Mouse (Mus musculus) right cerebral cortex, adult 18-20 months (tissue): ENCODE measurements around the gene Palld.

Experiments used
- DNase-seq: peaks from one replicate; pipeline ENCODE4 v3.0.0; 2022; ENCODE audit warnings: mixed read lengths

Palld gene

DNA sequence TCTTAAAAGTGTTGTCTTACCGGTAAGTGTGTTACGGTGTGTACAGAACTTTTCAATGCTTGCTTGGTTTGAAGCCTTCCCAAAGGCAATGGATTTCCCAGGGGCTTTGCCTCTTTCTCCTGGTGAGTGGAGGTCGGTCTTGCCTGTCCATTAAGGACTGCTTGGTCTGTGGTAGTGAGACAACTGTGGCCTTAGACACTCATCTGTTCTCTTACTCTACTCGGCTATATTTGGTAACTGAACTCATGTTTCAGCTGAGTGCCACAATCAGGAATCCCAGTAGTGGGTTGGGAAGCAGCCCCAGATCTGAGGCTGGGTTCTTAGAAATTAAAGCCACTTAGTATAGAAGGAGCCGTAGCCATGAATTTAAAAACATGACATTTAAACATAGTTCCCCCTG is at the start of gene Palld:
TSS of gene Palld (minus strand) at position 170 of the 400 bp plus-strand sequence.
- DNase-seq, result no peak

DNA sequence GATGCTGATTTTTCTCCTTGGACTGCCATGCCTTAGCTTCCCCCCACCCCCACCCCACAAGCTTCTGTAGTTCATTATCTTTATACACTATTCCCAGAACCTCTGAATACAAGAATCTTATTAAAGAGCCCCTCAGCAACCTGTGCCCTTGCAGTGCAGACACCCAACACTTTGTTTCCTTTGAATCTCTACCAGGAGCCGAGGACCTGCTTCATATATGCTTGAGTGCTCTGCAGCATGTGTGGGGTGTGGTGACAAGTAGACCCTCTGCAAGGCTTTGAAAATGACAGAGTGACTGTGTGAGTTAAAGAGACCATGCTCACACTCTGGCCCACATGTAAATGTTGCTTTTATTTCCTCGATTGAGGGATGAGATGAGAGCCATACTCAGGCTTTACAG is 35.1 kb upstream of the Palld start:
- DNase-seq, result no peak

DNA sequence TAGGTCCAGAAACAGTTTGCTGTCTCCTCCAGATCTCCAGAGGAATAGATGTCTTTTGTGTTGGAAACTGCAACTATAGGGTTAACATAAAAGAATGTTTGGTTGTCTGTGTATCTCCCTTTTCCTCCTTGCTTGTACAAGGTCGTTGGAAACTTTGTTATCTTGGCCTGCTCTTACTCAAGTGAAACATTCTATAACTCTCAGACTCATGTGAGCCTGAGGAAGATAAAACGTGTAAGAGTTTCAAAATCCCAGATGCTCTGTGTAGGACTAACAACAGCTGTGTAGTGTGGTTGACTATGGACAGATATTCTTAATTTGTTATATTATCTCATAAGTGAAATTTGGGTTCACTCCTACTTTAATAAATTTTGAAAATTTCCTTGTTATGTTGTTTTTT is 30.8 kb upstream of the Palld start:
- no peak for DNase-seq

DNA sequence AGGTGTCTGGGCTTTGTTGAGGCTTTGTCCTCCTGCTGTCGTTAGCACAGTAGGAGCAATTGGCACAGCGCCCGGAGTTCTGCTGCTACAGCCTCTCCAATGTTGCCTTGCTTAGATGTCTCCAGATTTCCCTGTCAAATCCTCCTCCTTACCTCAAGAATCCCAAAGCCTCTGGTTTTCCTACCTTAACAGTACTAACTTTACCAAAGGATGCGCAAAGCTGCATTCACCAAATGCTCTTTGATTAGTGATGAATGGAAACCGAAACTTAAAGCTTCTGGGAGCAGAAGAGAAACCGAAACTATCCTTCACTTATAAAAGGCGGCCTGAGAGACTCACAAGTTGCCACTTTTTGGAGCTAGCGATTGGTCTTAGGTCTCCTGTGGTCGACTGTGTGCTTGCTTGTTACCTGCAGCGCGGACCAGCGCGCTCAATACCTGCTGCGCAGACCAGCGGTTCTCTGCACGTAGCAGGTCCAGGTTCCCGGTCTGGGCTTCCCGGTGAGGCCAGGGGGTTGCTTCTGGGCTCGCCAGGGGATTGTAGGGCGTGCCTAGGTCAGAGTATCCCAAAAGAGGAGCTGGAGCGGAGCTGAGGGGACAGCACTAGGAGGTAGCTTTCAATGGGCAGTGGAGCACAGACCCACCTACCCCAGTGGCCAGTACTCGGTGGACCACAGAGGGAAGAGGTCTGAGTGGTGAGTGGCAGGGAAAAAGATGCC is 25.4 kb upstream of the Palld start, which contains the start of gene Ddx60:
TSS of gene Ddx60 (plus strand) at position 311 of the 718 bp plus-strand sequence.
- peak; percentile 58 for DNase-seq

DNA sequence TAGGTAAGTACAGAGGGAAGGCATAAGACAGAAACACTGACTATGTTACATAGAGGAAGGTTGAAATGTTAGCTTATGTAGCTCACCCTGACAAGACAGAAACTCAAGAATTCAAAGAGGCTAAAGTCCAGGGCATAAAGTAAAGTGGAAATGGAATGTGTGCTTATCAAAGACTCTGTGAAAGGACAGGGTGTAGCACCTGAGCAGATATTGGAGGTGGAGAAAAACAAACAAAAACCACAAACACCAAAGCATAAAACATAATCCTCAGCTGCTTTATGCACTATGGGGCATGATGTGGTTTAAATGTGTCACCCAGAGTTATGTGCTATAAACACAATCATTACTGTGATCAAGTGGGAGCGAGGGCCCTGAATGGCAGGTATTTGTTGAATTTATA is 22.0 kb upstream of the Palld start:
- no peak for DNase-seq

DNA sequence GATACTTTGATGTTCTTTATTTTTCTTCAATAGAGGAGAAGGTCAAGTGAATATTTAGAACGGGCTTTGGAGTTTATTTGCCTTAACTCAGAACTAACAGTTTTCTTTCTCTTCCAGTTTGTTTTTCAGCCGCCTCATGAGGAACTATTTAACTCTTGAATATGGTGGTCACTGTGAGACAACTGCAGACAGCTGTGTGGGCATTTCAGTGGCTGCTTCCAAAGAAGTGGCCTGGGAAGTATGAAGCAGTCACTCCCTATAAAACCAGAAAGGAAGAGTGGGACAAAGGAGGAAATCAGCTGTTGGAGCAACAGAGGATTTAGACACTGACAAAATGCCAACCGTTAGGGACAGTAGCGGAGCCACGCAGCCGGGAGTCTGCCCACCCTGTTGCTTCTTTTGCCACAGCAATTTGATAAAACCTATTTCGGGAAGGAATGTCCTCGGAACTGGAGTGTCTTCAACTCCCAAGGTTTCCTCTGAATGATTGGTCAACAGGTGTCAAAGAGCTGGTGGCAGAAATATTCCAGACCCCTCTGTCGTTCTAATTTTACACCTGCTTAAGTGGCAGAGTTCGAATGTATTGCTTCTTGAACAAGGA is 19.1 kb upstream of the Palld start:
- DNase-seq, result no peak

DNA sequence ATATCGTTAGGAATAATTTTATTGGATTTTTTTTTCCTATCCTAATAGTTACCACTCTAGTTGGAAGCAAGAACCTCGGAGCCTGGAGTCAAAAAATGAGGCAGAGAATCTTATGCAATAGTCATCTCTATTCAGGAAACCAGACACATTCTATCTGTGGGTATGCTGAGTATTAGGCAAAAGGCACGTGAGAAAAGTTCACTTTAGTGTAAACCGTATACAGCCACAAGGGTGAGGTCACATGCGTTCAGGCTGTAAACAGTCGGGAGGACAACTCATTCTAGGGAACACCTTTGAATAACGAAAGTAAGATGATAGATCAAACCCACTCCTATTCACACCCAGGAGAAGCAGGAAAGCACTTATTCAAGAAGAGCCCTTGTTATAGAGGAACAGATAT is 17.9 kb upstream of the Palld start:
- DNase-seq, result no peak

DNA sequence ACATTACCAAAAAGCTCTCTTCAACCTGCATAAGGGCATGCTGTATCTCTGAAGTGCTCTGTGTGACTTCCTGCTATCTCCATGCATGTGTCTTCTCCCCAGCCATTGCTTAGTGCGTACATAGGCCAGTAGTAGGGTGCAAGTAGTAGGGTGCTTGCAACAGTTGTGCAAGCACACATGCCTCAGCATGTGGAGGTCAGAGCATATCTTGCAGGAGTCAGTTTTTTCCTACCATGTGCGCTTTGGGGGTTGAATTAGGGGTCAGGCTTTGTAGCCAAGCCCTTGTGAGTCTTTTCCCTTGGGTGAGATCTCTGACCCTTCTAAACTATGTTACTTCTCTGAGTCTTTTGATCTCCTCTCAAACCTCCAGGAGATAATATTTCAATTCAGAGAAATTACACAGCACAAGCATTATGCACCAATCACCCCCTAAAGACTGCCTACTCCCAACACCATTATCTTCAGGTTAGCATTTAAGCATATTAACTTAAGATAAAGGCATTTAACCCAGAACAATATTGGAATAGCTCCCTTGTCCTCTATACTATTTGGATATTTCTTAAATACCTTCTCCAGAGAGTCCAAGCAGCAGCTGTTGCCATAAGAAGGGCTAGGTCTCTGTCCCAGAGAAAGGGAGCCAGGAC is 16.8 kb upstream of the Palld start:
- DNase-seq, result no peak

DNA sequence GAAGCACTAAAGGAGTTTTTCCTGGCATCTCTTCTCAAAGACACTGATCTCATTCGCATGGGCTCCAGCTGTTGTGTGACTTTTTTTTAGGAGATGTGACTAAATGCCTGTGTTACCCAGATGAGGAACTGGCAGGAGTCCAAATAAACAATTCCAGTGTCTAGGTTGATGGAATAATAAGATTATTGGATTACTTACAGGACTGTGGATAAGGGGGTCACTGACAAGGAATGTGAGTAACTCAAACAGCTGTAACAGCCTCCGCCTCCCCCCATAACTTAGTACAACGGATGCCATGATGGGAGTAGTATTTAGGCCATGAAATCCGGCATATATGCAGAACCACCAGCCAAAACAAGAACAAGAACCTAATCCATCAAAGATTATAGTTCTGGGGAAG is 14.8 kb upstream of the Palld start:
- DNase-seq, result no peak

DNA sequence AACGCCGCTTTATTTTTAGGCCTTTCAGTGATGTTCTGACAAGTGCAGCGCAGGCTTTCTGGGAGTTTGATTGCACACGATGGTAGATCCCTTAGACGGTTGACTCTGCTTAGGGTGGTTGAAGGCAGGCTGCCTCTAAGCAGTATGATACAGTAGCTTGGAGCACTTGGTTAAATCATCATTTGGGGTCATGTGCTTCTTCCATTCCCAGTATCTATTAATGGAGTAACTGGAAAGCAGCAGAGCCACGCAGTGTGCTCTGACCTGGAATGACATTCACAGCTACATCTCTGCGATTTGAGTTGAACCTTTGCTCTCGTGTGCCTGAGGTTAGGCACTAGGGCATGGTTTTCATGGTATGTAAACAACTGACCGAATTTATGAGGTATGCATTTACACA is 11.5 kb upstream of the Palld start:
- no peak for DNase-seq

DNA sequence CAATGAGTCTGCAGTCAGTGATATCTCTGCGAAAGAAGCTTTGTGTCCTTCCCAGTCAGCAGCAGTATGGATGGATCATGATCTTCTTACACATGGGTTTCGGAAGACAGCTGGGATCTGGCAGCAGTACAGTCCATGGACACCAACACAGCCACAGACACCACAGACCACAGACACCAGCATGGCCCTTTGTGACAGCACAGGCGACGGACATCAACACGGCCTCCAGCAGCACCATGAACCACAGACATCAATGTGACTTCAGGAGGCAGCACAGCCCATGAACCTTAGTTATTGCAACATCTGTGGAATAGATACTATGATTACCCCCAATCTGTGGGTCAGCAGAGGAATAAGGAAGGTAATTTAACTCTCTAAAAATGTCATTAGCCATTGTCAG is 10.3 kb upstream of the Palld start:
- no peak for DNase-seq

DNA sequence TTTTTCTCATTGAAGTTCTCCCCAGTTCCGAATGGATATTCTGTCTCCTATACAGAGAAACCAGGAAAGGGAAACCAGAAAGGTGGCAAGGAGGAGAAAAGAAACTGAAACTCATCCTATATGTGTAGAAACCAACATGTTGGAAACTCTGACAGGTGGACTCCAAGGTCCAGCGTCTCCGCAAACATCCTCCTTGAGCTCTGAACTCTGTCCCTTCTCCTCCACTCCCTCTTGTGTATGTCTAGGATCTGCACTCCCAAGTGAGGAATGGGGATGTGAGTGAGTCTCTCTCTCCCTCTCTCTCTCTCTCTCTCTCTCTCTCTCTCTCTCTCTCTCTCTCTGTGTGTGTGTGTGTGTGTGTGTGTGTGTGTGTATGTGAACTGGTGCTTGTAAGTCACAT is 6.8 kb upstream of the Palld start:
- DNase-seq, result no peak

DNA sequence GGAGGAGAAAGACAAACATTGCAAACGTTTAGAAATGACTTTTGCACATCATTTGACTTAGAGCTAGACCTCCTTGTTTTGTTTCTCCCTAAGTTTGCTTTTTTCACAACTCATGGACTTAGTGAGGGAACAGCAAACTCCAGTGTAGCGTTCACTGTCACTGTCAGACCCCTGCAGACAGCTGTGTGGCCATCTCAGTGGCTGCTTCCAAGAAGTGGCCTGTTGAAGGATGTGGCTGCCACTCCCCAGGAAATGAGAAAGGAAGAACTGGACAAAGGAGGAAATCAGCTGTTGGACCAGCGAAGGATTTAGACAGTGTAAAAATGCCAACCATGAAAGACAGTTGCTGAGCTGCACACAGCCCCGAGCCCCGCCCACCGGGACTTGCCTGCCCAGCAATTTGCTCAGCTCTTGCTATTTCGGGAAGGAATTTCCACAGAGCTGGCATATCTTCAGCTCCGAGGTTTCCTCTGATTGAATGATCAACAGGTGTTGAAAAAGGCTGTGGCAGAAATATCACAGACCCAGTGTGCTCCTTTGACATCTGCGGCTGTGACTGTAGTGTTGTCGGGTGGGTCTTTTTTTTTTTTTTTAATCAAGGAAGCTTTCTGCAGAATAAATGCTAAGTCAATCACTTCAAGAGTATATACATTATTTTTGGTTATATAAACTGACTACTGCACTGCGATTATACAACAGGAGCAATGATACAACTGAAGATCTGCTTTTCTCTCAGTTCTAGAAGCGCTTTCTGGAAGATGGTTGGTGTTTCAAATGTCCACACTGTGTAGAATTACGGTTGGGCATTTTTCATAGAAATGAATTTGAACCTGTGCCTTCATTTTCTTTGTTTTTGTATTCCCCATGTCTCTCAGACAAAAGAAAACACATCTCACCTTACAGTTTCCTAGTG is 6.1 kb upstream of the Palld start:
- peak; percentile 11 for DNase-seq

DNA sequence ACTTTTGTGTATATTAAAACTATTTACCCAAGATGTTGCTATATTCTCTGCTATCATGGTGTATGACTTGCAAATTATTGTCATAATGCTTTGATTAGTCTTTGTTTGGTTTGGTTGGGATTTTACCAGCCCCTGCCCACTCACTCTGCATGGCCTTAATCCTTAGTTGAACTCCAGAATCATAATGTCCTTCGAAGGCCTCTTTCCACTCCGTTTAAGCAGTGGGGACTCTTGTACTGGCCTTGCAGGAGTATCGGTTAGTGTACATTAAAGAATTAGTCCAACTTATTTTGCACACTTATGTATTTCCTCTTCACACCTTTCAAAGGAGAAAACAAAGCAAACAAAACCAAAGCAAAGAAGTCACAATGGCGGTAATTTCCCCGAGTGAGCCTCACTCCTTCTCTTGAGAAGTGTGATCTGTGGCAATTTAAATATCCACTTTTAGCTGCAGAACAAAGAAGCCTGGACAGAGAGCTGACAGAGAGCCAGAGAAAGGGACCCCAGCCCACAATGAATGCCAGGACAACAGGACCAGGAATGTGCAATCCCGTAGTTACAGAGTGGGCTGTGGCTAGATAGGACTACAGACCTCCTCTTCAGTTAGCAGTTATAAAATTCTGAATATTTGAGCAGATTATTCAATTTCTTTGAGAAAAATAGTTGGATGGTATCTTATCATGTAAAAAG is 1.3 kb downstream of the Palld start:
- DNase-seq, result no peak

DNA sequence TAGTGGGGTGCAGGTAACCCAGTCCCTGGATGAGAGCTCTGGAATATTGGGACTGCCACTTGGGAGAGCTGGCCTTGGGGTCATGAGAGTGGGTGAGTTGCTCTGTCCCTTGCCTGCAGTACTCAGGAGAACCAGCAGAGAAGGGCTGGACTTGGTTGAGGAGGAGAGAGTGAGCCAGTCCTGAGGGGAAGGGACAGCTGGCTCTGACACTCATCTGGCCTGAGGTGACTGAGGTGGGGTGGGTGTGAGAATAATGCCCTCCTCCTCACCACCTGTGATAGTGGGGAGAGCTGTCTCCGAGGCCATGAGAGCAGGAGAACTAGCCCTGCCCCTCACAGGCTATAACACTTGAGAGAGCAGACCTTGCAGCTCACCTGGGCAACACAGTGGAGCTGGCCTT is 5.1 kb downstream of the Palld start:
- no peak for DNase-seq

DNA sequence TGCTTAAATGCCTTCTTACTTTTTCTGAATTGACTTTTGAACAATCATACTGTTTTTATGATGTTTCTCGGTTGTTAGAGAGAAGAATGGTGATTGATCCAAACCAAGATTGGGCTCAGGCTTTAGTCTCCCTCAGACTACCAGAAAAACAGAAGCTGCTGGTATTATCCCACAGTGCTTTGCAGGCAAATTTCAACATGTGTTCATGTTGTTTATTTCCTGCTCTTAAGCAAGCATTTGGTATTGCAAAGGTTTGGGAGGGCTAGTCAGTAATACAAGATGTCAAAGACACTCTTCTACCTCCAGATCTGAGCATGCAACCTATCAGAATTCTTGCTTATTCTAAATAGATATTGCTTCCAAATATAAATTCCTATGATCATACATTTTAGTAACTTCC is 5.7 kb downstream of the Palld start:
- no peak for DNase-seq

DNA sequence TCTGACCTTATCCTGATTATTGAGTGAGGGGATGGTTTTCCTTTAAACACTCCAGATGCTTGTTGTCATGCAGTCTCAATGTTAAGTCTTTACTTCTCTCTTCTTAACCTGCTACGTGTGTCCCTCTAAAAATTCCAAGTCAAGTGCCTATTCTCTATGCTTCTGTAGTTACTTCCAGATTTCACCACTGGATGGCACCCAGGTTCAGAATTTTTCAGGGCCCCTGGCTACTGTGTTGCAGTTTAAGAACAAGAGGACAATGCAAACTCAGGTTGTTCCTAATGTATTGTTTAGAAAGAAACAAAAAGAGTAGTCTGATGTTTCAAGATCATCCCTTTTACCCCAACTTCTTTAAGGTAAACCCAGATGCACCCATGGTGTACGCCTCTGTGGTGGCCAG is 8.4 kb downstream of the Palld start:
- peak; percentile 62 for DNase-seq

DNA sequence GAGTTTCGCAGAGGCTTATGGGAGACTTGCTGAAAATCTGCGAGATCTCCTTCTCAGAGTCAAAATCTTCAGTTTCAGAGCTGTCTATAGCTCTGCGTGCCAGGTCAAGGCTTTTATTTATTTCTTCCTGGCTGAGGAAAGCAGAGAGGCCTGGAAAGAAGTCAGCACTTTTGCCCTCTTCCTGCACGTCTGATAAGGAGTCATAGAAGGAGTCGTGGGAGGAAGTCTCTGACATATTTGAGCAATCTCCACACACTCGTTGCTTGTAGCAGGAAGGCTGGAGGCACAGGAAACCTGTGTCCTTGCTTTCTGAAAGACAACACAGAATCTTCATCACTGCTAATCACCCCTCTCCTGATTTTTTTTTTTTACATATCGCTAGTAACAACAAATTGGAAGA is 24.9 kb downstream of the Palld start:
- DNase-seq, result no peak

DNA sequence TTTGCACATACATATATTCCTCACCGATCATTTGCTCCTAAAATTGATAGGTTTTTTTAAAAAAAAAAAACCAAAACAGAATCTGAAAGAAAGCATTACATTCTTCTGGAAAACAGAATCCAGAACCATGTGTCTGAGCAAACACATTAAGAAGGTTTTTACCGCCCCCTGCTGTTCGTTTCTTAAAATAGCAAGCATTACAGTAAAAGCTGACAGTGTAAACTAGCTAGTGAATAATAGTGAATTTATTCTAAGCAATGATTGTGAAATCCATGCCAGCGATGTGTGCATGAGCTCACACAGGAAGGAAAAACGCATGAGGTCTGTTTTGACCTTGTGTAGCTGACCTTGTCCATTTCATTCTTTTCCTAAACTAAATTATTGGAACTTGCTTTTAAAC is 27.2 kb downstream of the Palld start:
- peak; percentile 47 for DNase-seq

DNA sequence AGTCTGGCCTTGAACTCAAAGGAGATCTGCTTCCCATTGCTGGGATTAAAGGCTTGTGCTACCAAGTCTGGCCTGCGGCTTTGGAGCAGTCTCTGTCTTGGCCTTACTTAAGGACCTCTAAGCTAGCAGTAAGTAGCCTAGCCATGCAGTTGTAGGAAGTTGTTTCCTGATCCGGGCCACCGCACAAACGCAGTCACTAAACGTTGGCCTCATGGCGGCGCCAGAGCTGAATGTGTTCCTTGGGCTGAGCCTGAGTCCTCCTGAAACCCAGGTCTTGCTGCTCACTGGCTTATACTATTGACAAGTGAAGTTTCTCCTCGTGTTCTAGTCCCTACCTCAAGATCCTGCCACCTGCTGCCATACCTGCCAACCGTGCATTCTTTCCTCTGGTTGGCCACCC is 28.5 kb downstream of the Palld start:
- no peak for DNase-seq

DNA sequence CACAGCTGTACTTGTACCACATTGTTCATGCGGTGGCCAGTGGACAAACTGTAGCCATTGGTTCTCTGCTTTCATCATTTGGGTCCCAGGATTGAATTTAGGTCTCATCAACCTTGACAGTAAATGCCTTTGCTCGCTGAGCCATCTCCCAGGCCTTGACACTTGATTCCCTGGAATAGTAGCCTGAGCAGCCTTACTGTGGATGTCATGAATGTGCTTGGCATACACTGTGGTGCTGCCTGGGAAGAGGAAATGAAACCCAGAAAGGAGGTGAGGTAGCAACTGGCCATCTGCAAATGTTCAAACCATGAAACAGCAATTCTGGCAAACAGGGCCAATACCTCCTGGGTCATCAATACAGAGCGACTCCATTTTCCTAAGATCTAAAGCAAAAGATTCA is 34.0 kb downstream of the Palld start:
- DNase-seq, result no peak

DNA sequence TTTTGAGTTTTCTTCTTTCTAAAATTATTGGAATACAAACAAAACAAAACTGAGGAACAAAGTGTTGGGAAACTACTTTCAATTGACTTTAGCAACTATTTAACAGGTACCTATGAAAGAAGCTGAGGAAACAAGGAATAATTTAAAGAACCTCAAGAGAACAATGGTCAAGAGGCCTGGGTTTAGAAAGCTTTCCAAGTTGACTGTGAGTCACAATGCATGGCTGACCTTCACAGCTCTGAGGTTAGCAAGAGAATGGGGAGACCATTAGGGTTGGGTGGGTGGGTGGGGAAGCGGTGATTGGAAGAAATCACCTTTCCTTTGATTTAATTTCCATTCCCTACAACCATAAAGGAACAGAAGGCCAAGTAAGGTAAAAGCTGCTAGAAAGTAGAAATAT is 35.6 kb downstream of the Palld start:
- DNase-seq, result no peak

DNA sequence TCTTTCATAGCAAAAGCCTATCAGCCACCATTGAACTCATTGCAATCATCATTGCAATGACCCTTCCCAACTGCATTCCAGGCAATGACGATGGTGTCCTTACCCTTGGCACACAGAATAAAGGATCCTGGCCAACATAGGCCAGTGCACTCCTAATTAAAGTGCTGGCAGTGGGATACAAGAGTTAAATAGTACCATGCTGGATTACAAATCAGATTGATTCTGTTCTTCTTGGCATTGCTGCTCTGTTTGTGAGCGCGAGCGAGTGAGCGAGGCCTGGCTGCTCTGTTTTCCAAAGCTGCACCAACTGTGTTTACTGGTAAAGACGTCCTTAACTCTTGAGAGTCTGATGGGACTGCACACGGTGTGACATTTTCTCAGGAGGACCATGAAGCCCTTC is 37.1 kb downstream of the Palld start:
- no peak for DNase-seq
